Mouse (Mus musculus): ENCODE measurements around the gene Ppp1r15b.

DNA sequence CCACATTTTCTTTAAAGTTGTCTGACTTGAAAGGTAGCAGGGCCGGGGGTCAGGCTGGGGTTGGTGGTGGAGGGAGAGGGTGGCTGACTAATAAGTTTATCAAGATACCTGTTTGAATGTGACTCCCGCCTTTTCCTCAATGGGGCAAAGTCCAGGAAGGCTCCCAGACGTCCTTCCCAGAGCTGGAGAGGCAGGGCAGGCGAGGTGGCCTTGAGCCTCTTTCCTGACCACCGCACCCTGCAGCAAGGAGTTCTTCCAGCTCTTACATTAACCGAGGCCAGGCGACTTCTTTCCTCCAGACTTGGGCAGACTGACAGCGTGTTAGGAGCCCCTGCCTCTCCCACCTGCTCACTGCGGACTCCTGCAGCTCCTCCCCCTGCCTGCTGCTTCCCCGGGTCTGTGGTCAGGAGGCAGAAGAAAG, 33.7 kb downstream of the Ppp1r15b start:
- no peak for TF ChIP-seq CTCF (IDR thresholded peaks at IDR 0.05; ENCODE audit: borderline replicate concordance, insufficient read depth, low read depth, low read length)
- TF ChIP-seq POLR2A (IDR thresholded peaks at IDR 0.05; ENCODE audit: borderline replicate concordance, insufficient read depth, low read length) = no peak

Measured in cerebellum, adult 2 months (tissue).